Mouse (Mus musculus): ENCODE results near the gene Dhrs13.

- TF ChIP-seq POLR2A (IDR thresholded peaks at IDR 0.05; ENCODE audit: low read depth, low read length), result no peak
- no peak for TF ChIP-seq CTCF (conservative IDR thresholded peaks at IDR 0.05; ENCODE audit: insufficient read depth, insufficient read length, low read depth, low read length)
Measured at GRCm38 (mm10) chr11:78086925-78087479, 54.9 kb downstream of the Dhrs13 start.
